Mouse (Mus musculus) layer of hippocampus, postnatal 10 days (tissue): Measurements from ENCODE around the gene Dscaml1. TPM values are rescaled to one million over a fixed set of nuclear protein-coding genes. Genes with fewer than 3 reads are reported as not detected.

Experiments used
- DNase-seq, 2 experiments: peaks; one replicate each; pipeline ENCODE4 v3.0.0; 2021; ENCODE audit warnings: low spot score in 2 of 2
- total RNA-seq, 2 experiments: library from RNA; stranded (reverse); gene quantifications; 2 replicates each; pipeline ENCODE4 v1.2.3; 2021

Gene Dscaml1
- total RNA-seq, 2 experiments from 2014 or later: 67.0 to 72.6 TPM

DNA sequence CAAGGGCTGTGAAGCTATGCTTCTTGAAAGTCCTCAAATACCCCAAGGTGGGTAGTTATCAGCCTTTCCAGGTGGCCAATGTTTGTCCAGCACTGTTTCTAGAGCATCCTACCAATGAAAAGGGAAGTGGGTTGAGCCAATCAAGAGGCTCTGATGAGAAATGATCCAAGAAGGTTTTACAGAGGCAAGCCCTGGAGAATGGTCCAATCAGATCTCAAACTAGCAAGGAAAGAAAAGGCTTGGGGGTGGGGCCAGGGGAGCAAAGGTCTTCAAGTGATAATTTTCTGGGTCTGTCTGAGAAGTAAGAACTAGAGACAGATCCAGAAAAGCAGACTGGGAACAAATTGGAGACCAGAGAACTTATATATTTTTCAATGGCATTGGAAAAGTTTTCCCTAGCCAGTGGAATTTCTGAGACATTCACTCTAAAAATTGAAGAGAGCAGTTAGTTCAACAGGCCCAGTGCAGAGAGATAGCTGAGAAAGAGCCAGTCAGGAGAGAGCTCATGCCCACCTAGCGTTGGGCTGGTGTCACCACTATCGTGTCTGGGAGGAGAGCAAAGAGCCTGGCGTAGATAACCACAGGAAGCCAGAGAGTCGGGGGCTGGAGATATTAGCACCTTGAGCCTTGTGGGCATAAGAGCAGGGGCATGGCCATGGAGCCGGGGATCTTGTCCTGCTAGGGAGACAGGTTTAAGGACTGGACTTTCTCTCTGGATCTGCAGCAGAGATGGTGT lies 140.6 kb downstream of the Dscaml1 start:
- no peak for DNase-seq

DNA sequence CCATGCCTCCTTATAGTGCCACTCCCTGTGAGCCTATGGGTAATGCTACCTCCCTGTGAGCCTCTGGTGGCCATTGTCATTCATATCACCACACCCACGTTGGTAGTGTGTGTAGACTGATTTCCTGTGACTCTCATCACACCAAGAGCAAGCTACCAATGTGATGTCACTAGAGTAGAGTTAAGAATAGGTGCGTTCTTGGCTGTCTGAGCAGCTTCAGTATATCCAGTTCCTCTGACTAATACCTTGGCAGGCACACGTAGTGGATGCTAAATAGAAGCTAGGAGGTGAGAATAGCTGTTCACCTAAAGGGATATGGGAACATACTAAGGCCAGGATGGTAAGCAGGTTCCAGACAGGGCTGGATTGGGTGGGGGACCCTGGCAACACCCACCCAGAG lies 143.3 kb downstream of the Dscaml1 start:
- DNase-seq: no peak

DNA sequence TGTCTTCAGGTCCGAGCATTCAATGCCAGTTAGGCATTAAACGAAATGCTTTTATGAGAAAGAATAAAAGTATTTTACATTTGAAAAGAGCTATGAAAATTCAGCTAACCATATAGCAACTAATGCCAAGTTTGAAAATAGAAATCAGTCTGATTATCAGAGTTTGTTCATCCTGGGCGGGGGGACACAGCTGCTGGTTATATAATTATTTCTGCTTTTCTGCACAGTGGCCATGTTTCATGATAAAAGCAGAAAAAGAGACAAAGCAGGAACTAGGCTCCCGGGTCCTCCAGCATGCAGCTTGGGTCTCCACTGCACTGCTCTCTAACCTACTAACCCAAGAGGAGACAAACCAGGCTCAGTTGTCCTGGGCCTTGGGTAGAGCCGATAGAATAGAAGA lies 143.9 kb downstream of the Dscaml1 start:
- no peak for DNase-seq

DNA sequence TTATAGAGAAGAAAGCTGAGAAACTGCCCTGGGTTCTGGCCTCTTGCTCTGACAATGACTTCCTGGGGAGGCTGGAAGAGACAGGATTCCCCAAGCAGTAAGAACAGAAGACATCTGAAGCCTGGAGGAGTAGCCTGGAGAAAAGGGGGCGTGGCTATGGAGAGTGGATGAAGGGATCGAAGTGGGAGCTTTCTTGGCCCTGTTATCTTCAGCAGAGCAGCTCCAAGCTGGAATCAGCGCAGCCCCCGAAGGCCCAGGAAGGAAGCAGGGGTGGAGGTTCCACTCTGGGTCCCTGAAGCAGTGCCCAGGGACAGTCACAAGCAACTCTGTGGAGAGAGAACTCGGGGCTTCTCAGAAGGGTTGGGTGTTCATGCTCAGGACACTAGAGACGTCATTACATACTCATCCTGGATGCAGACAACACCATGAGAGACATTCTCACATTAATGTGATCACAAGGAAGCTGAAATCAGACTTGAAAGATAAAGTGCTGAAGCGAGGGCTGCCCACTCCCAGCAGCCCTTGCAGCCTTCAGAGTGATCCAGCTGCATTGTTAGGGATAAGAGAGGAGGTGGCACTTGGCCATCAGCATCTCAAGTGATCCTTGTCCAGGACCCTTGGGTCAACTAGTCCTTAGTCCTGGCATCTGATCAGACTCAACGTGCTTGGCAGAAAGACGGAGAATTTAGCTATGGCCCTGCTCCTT lies 146.5 kb downstream of the Dscaml1 start:
- no peak for DNase-seq

DNA sequence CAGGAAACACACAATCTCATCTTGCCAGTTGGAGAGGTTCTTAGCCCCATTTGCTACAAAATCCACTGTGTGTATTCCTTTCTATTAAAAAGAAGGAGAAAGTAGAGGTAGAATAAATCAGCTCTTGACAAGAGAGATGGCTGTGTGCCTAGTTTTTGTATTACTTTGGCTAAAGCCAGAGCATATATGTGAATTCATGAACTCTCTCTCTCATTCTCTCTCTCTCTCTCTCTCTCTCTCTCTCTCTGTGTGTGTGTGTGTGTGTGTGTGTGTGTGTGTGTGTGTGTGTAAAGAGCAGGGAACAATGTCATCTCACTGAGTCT lies 147.0 kb downstream of the Dscaml1 start:
- DNase-seq: no peak

DNA sequence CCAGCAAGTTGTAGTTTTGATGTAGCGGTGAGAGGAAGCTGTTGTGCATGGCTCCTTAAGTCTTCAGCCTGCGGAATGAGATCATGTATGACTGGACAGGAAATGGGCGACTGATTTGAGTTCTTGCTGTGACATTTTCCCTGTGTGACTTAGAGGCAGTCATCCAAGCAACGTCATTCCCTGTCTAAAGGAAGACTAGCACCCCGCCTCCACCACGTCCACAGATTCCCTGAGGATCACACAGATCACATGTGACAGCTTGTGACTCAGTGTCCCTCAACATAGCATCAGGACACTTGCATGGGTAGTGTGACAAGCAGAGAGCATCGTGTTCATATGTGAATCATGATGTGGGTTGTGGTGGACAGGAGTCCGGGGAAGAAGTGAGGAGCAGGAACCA lies 147.6 kb downstream of the Dscaml1 start:
- no peak for DNase-seq

DNA sequence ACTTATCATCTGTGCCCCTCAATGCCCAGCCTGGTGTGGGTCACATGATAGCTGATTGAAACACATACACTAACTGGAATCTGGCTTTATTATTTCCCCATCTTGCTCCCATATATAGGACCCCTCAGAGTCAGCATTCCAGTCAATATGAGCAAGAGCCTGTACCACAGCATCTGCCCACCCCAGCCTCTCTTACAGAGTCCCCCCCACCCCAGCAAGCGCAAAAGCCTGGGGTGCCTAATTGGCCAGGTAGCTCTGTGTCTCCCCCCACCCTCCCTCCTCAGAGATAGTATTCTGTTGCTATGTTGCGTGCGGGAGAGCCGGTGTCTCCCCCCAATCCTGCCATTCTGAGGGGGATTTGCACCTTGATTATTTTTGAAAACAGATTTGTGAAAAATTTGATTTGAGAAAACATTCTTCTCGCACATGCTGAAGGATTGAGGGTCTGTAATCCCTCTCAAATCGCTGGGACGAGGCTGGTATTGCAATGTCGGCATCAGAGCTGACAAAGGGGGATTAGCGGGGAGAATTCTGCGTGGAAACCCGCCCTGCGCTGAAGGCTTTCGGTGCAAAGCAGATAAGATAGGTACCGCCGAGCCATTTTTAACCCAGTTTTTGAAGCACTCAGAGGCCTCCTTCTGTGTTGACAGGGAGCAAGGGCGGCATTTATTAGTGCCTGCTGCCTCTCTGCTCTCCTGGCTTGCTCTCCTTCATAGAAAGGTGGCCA lies 153.8 kb downstream of the Dscaml1 start:
- DNase-seq: no peak

DNA sequence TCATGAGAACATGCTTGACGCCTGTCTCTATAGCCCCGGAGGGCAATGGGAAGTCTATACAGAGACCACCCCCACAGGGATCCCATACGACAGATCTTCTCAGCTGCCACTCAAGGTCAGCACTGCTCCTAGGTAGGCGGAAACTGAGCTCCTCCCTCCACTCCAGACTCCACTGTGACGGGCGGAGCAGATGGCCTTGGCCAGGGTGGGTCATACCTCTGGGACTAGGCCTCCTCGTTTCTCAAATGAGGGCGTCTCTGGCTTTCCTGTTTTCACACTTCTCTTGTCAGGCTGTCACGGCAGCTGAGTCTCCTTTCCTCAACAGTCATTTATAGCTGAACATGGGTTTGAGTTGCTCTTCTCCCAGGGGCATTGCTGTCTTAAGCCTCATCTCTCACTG lies 160.0 kb downstream of the Dscaml1 start:
- DNase-seq: no peak

DNA sequence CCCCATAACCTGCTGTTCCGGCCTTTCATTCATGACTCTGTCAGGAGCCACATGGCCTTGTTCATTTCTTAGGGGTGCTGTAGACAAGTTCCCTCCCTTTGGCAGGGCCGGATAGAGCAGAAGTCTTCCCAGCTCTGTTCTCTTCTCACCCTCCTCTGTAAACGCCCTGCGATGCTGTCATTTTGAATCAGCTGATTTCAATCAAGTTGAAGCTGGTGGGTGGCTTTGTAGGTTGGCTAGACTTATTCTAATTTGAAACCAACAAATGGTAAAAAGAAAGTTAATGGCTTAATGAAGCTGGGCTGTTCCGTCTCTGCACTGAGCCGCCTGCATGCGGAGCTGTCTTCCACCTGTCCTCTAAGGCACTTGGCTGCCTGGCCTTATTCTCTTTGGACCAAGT lies 161.3 kb downstream of the Dscaml1 start:
- peak in 1 of 2 experiments; percentile 43 for DNase-seq

DNA sequence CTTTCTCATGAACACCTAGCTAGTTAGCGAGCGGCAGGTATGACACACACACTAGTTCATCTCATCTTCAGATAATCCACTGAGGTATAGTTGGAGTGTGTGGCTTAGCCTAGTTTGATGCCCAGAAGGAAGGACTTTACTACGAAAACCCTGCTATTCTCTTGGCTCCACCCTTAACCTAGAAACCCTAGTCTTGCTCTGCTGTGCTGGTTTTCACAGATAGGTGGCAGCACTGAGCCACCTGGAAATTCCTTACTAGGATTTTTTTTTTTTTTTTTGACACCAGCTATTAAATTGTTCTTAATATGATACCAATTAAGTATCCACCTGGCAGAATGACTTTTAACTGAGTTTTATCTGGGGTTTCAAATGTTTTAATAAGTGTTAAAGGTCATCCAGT lies 163.4 kb downstream of the Dscaml1 start:
- DNase-seq: peak; percentile 66 to 69

DNA sequence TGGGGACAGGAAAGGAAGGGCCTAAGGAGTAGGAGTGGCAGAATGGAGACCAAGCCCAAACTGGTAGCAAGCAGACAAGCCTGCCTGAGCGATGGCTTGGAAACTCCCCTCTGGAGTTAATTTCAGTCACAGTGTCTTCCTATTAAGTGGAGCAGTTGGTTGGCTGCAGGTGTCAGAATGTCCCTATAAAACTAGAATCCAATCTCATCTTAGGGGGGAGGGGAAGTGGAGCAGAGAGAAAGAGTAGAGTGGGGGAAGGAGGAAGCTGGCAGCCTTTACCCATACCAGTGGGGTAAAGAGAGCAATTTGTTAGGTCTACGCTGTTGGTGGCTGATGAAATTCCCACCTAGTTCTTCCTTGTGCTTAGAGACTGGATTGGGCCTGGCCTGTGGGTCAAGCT lies 164.6 kb downstream of the Dscaml1 start:
- no peak for DNase-seq

DNA sequence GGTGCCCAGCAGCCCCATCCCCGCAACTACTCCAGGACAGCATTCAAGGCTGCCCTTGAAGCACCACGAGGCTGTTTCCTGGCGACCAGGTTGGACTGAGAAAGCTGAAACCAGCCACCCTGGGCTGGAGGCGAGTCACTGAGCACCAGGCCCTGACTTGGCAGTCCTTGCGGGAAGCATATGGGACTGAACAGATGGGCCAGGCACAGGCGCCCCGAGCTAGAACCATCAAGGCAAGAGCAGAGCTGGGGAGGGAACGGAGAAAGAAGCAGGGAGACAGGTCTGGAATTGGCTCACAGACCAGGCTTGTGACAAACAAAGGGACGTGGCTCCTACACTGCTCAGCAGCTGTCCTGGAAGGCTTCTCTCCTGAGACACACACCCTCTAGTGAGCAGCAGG lies 165.9 kb downstream of the Dscaml1 start:
- peak; percentile 63 to 72 for DNase-seq

DNA sequence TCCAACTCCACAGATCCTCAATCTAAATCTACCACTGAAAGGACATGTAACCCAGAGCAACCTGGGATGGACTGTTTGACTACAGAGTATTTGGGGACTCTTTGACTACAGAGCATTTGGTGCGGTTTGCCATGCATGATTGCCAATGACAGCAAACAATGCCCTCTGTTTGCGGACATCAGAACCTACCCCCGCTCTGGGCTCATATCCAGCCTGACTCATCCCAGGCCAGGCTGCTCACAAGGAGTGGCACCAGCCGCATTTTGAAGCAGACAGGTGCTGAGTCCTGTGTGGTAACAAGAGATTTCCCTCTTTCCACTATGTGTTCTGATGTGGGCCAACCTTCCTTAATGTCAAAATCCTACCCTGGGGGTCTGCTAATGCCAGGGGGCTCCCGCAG lies 171.7 kb downstream of the Dscaml1 start:
- DNase-seq: no peak

DNA sequence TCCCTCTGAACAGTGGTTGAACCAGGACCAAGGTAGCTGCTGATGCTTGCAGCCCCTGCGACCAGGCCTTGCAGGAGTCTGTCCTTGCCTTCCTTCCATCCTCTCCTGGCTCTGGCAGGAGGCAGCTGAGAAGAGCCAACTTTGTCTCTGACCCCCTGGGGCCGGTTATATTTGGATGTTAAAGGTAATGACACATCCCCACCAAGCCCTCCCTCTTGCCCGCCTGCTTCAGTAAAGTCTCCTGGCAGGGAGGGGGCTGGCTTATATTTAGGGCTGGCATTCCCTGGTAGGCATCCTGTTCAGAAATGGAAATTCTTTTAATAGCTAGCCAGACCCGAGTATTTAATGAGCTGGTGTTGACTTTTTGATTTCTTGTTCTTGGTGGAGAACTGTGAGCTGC lies 172.9 kb downstream of the Dscaml1 start:
- no peak for DNase-seq

DNA sequence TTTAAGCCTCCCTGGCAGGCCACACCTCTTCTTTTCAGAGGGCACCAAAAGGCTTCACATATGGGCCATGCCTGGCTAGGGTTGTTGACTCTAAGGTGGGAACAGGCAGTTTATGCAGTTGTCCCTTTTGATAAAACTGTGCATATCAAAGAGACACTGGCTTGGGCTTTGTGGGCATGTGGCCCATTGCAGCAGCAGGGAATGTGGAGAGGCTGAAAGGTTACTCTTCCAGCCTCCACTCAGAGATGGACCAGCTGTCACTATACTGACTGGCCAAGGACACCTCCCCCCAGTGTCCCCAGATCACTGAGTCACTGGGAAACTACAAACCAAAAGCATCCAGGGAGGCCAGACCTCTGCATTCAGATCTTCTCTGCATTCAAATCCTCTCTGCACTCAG lies 180.9 kb downstream of the Dscaml1 start:
- DNase-seq: no peak

DNA sequence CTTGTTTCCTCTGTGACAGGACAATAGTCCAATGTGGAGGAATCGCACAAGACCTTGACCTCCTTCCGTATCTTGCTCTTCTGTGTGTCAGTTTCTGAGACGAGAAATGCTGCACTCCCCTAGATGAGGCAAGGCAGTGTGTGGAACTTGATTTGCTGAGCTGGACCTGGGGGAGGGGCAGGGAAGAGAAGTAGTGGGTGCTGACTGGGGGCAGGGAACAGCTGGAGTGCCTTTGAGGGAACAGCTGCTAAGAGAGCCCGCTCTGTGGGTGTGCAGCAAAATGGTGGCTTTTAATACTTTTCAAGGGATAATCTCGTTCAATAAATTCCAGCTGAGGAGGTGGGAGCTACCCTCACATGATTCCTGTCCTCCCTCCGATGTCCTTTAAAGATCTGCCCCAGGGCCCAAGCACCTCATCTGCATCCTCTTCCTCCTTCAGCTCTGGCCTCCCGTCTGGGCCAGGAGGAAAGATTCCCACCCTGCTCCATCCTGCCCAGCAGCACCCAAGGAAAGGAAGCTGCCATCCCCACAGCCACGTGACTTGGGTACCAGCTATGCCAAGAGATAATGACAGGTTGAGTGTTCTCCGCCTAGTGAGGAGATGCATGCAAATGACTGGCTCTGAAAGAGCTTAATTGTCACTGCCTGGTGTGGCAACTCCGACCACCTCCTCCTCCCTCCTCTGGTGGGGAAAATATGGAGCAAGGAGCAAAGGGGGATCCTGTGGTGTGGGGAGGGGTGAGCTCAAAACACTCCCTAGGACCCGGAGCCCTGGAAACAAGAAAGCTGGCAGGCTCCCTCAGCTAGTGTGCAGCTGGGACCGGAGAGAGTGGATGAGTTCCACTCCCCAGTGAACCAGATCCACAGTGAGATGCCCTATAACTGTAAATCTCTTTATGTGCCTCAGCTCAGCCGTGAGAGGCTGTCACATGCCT lies 181.9 kb downstream of the Dscaml1 start:
- DNase-seq: peak; percentile 57 to 65

DNA sequence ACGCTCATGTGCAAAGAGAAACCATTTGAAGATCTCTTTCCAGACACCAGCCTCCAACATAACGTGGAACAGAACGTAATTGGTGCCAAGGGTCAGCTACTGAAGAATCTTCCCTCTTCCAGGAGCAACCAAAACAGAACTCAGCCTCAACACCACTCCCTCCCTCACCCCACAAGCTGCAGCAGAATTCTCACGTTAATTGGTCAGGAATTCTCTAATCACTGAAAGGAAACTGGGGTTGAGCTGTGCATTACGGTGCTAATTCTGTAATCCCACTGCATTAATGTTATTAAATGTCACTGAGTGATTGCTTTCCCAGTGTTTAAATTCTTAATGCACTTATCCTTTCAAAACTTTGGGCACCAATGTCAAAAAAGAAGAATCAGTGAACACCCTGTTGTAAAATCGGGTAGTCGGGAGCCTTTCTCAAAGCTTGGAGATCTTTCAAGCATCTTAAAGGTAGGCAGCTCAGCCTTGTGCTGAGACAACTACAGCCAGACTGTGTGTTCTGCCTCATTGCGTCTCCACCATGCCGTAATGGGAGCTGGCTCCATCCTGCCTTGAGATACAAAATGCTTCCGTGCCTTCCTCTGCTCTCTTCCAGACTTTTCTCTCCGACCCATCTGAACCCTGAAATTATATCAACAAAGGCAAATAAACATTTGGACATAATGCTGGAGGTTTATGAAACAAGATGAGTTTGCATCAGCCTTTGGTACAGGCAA lies 184.1 kb downstream of the Dscaml1 start:
- DNase-seq: no peak

DNA sequence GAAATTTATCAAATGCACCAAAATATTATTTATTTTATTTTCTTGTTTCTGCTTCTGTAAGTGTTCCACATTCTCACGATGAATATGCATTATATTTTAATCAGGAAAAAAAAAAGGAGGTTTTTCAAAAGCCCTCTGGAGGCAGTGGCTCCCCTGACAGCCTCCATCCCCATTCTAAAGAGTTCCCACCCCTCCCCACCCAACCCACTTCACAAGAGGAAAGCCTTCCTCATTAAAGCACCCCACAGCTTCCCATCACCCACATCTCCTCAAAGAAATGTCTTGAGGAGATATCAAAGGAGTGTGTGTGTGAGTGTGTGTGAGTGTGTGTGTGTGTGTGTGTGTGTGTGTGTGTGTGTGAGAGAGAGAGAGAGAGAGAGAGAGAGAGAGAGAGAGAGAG lies 188.2 kb downstream of the Dscaml1 start:
- no peak for DNase-seq

DNA sequence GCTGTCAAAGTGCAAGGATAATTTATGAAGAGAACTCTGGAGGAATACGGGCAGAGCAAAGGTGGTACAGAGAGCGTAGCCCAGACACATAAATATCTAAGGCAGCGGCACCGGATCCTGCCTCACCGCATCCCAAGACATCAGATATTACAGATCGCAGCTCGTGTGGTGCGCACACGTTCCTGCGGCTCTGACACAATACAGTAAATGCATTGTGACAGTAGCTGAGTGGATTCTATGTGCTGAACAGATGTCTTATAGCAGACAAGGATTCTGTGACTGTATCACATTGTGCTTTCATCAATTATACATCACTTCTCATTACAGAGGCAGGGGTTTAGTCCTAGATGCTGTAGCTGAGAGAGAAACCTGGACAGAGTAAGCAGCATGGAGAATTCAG lies 191.5 kb downstream of the Dscaml1 start:
- no peak for DNase-seq

DNA sequence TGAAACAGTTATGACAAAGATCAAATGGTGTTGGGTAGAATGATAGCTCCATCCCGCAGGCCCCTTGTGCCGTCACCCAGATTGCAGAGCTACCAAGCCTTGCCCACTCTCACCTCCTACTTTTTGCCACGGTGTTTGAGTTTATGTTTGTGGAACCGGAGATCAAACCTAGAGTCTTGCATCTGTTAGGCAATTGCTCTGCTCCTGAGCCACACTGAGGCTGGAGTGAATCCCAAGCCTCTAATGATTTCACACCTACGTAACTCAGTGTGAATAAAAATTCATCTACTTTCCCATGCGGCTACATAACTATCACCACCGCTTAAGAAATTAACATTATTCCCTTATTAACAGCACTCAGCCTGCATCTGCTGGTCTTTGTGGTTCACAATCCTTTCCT lies 192.0 kb downstream of the Dscaml1 start:
- DNase-seq: no peak

DNA sequence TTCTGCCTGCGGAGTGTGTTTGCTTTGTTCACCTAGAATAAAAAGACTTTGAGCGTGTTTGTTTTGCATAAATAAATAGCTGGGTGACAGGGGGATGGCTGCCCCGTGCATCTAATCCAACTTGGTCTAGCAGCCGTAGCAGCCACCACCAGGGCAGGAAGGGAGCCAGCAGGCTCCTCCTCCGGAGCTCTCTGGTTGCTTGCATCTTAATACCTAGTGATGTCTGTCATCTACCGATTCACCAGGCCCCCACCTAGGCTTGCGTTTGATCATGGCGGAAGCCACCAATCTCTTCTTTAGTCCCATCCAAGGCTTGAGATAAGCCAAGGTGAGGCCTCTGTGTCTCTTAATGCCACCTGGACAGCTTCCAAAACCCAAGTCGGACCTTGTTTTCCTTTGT lies 193.6 kb downstream of the Dscaml1 start:
- DNase-seq: no peak
